Mouse (Mus musculus) olfactory bulb, adult 2 months (tissue): Measurements from ENCODE around the gene Hcn2. TPM values are rescaled to one million over a fixed set of nuclear protein-coding genes. Genes with fewer than 3 reads are reported as not detected.

Source experiments
- H3K27ac ChIP-seq: fragments of 200-500 bp; 2 replicates; pipeline ENCODE4 v1.5.1; 2012; ENCODE audit warnings: low read depth, low read length; ENCODE audit not compliant: insufficient read depth
- H3K4me1 ChIP-seq: fragments of 200-500 bp; 2 replicates; pipeline ENCODE4 v1.6.1; 2012; ENCODE audit warnings: low read length; ENCODE audit not compliant: control insufficient read depth, insufficient read depth
- H3K4me3 ChIP-seq: fragments of 200-500 bp; 2 replicates; pipeline ENCODE4 v1.5.1; 2012; ENCODE audit warnings: mild to moderate bottlenecking, low read depth, low read length, moderate library complexity; ENCODE audit not compliant: insufficient read depth
- CTCF ChIP-seq: fragments of 200-500 bp; IDR thresholded peaks from 2 replicates; pipeline ENCODE4 v1.5.1; 2012; ENCODE audit warnings: low read depth, mild to moderate bottlenecking, low read length, moderate library complexity; ENCODE audit not compliant: insufficient read depth
- POLR2A ChIP-seq: fragments of 200-500 bp; IDR thresholded peaks from 2 replicates; pipeline ENCODE4 v1.6.1; 2012; ENCODE audit warnings: mild to moderate bottlenecking, low read depth, low read length, moderate library complexity; ENCODE audit not compliant: insufficient read depth
- WGBS: fragments of 180-500 bp; shearing (Covaris S2); methylation state at CpG from one replicate; pipeline ENCODE4 v1.1.7; 2018; 5-methylcytosine and 5-hydroxymethylcytosine counted together
- polyA plus RNA-seq: library from polyadenylated mRNA; stranded (reverse); fragments of >200 nt; gene quantifications from 2 replicates; pipeline ENCODE4 v1.2.4, GENCODE M21; 2012; ENCODE audit warnings: low replicate concordance; ENCODE audit not compliant: missing spikeins, insufficient read depth, insufficient read length

The Hcn2 gene
- polyA plus RNA-seq, 1 experiment, result not detected

DNA sequence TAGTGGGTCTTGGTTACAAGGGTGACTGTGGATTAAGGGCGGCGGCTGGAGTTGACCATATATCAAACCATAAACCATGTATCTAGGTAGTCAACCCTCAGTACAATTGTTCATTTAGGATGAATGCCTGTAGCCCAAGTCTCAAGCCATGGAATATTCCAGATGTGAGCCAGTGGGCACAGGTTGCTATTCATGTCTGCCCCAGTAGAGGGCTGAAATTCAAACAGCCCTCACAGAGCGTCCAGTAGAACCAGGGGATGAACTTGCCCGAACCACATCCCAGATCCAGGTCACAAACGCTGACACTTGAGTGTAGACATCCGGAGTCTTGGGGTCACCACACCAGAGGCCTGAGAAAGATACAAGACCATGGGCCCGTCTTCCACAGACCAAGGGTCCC, 66.6 kb downstream of the Hcn2 start:
- TF ChIP-seq CTCF (no peak), POLR2A (no peak)
- Histone ChIP-seq H3K27ac (no peak overlapping the region), H3K4me3 (no peak overlapping the region), H3K4me1 (peaks cover 25% of the 10 kb centered on the region)
- WGBS, result 65% methylated on average over 7 of the region's 7 CpGs

DNA sequence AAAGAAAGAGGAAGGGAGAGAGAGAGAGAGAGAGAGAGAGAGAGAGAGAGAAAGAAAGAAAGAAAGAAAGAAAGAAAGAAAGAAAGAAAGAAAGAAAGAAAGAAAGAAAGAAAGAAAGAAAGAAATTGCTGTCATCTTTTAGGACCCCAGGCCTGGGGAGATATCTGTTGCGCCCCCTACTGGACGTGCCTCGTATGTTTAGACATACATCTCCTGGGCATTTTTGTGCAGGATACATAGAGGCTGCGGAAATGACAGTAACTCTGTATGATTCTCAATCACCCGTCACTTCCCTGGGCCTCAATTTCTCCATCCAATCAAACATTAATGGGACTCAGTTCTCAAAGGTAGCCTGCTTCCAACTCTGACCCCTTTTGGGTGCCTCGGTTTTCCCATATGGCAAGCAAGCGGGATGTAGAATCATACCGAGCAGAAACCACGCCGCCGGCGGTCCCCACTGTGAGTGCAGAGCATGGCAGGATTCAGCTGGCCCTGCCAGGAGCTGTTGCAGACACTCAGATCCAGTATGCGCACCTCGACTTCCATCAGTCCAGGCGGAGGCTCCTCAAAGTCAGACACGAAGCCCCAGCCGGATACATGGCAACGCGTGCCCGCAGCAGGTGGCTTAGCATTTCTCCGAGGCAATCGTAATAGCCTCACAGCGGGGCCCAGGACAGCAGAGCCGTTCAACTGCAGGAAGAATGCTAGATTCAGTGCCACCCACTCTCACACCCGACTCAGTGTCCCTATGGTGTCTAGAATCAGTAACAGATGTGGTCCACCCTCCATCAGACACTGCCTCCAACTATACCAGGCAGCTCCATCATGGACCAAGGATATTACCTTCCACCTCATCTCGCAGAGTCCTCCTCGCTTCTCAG, 67.7 kb downstream of the Hcn2 start:
- Histone ChIP-seq H3K4me3 (no peak overlapping the region), H3K4me1 (peaks cover 23% of the 10 kb centered on the region), H3K27ac (no peak overlapping the region)
- TF ChIP-seq POLR2A (no peak), CTCF (no peak)
- WGBS, result 49% methylated on average over 27 of the region's 27 CpGs

Other genes starting within 250 kb of the Hcn2 start
- not detected in 2 replicates for gene Vmn2r83, start 247.9 kb upstream of the Hcn2 start, polyA plus RNA-seq
- not detected in 2 replicates for gene Plpp2, start 182.8 kb upstream of the Hcn2 start, polyA plus RNA-seq
- gene Mier2, start 161.4 kb upstream of the Hcn2 start, polyA plus RNA-seq, result not detected in 2 replicates
- not detected in 2 replicates for gene Theg, start 129.3 kb upstream of the Hcn2 start, polyA plus RNA-seq
- gene C2cd4c, start 102.6 kb upstream of the Hcn2 start, polyA plus RNA-seq, result not detected in 2 replicates
- gene Shc2, start 78.7 kb upstream of the Hcn2 start, polyA plus RNA-seq, result not detected in 2 replicates
- gene Odf3l2, start 70.9 kb upstream of the Hcn2 start, polyA plus RNA-seq, result not detected in 2 replicates
- gene Madcam1, start 52.1 kb upstream of the Hcn2 start, polyA plus RNA-seq, result not detected in 2 replicates
- not detected in 2 replicates for gene Tpgs1, start 47.3 kb upstream of the Hcn2 start, polyA plus RNA-seq
- gene Cdc34, start 34.4 kb upstream of the Hcn2 start, polyA plus RNA-seq, result not detected in 2 replicates
- not detected in 2 replicates for gene Gzmm, start 27.6 kb upstream of the Hcn2 start, polyA plus RNA-seq
- gene Bsg, start 12.1 kb upstream of the Hcn2 start, polyA plus RNA-seq, result not detected in 2 replicates
- not detected in 2 replicates for gene Polrmt, start 29.9 kb downstream of the Hcn2 start, polyA plus RNA-seq
- gene Fgf22, start 38.4 kb downstream of the Hcn2 start, polyA plus RNA-seq, result not detected in 2 replicates
- gene Rnf126, start 50.3 kb downstream of the Hcn2 start, polyA plus RNA-seq, result not detected in 2 replicates
- gene Fstl3, start 60.6 kb downstream of the Hcn2 start, polyA plus RNA-seq, result not detected in 2 replicates
- gene Prss57, start 74.3 kb downstream of the Hcn2 start, polyA plus RNA-seq, result not detected in 2 replicates
- gene Palm, start 76.9 kb downstream of the Hcn2 start, polyA plus RNA-seq, result not detected in 2 replicates
- not detected in 2 replicates for gene Misp, start 104.4 kb downstream of the Hcn2 start, polyA plus RNA-seq
- 555 TPM in 1 of 2 replicates, not detected in the other for gene Ptbp1, start 137.8 kb downstream of the Hcn2 start, polyA plus RNA-seq
- gene Prtn3, start 157.8 kb downstream of the Hcn2 start, polyA plus RNA-seq, result not detected in 2 replicates
- gene Plppr3, start 158.0 kb downstream of the Hcn2 start, polyA plus RNA-seq, result not detected in 2 replicates
- not detected in 2 replicates for gene Elane, start 169.6 kb downstream of the Hcn2 start, polyA plus RNA-seq
- gene Cfd, start 174.2 kb downstream of the Hcn2 start, polyA plus RNA-seq, result not detected in 2 replicates
- gene Med16, start 192.3 kb downstream of the Hcn2 start, polyA plus RNA-seq, result not detected in 2 replicates
- not detected in 2 replicates for gene Gm26602, start 194.2 kb downstream of the Hcn2 start, polyA plus RNA-seq
- gene Kiss1r, start 200.3 kb downstream of the Hcn2 start, polyA plus RNA-seq, result not detected in 2 replicates
- gene R3hdm4, start 204.6 kb downstream of the Hcn2 start, polyA plus RNA-seq, result not detected in 2 replicates
- gene Arid3a, start 210.4 kb downstream of the Hcn2 start, polyA plus RNA-seq, result not detected in 2 replicates
- gene Wdr18, start 243.5 kb downstream of the Hcn2 start, polyA plus RNA-seq, result not detected in 2 replicates